Mouse (Mus musculus) thymus, adult 2 months (tissue): ENCODE data around the gene C8g. TPM values are rescaled to one million over a fixed set of nuclear protein-coding genes. Genes with fewer than 3 reads are reported as not detected.

Source experiments
- DNase-seq: peaks from one replicate; pipeline ENCODE4 v3.0.0; 2021
- H3K27ac ChIP-seq: fragments of 200-500 bp; 2 replicates; pipeline ENCODE4 v1.5.1; 2012; ENCODE audit warnings: low read length, control low read depth; ENCODE audit not compliant: control insufficient read depth, insufficient read depth
- H3K27me3 ChIP-seq: fragments of 200-500 bp; 2 replicates; pipeline ENCODE4 v1.6.1; 2012; ENCODE audit warnings: mild to moderate bottlenecking, low read length, moderate library complexity, mixed read lengths; ENCODE audit not compliant: control insufficient read depth, insufficient read depth
- H3K36me3 ChIP-seq: fragments of 200-500 bp; 2 replicates; pipeline ENCODE4 v1.6.1; 2012; ENCODE audit warnings: mild to moderate bottlenecking, low read length, moderate library complexity; ENCODE audit not compliant: control insufficient read depth, insufficient read depth
- H3K4me1 ChIP-seq: fragments of 200-500 bp; replicated peaks from 2 replicates; pipeline ENCODE4 v1.6.1; 2012; ENCODE audit warnings: low read length; ENCODE audit not compliant: control insufficient read depth, insufficient read depth
- H3K4me3 ChIP-seq: fragments of 200-500 bp; 2 replicates; pipeline ENCODE4 v1.5.1; 2012; ENCODE audit warnings: mild to moderate bottlenecking, low read length, control low read depth, moderate library complexity; ENCODE audit not compliant: control insufficient read depth, insufficient read depth
- CTCF ChIP-seq: fragments of 200-500 bp; IDR thresholded peaks from 2 replicates; pipeline ENCODE4 v1.5.1; 2012; ENCODE audit warnings: mild to moderate bottlenecking, control low read depth, low read length, moderate library complexity, borderline replicate concordance; ENCODE audit not compliant: control insufficient read depth, poor library complexity, insufficient read depth; ENCODE audit errors: extremely low read depth
- POLR2A ChIP-seq: fragments of 200-500 bp; IDR thresholded peaks from 2 replicates; pipeline ENCODE4 v1.6.1; 2012; ENCODE audit warnings: mild to moderate bottlenecking, low read length, control low read depth, moderate library complexity; ENCODE audit not compliant: control insufficient read depth, poor library complexity, insufficient read depth; ENCODE audit errors: extremely low read depth
- WGBS: fragments of 180-500 bp; shearing (Covaris S2); methylation state at CpG from one replicate; pipeline ENCODE4 v1.1.7; 2018; 5-methylcytosine and 5-hydroxymethylcytosine counted together
- polyA plus RNA-seq: library from polyadenylated mRNA; depleted of rRNA; stranded (reverse); fragments of >200 nt; gene quantifications from 2 replicates; pipeline ENCODE4 v1.2.3, GENCODE M21; 2012

Gene C8g
- polyA plus RNA-seq, 1 experiment = 4.7 TPM

GRCm38 (mm10) chr2:25493476-25493961 is 8.0 kb downstream of the C8g start, which contains the start of gene Lcn12:
Gene Lcn12 (minus strand): TSS chr2:25493911.
- WGBS = 96% methylated on average over 5 of the region's 5 CpGs
- peaks cover 12% of the 10 kb centered on the region for H3K4me1 ChIP-seq
- TF ChIP-seq CTCF (no peak), POLR2A (no peak)
- no peak within 1 kb of the TSS for H3K4me3 ChIP-seq
- H3K27ac ChIP-seq = no peak within 1 kb of the TSS
- H3K27me3 ChIP-seq = no peaks in the 10 kb centered on the region
- H3K36me3 ChIP-seq = no peaks in the 10 kb centered on the region
- DNase-seq = no peak

GRCm38 (mm10) chr2:25492988-25493387 is 8.5 kb downstream of the C8g start:
- DNase-seq = no peak
- Histone ChIP-seq H3K4me3 (no peak overlapping the region), H3K27me3 (no peaks in the 10 kb centered on the region), H3K36me3 (no peaks in the 10 kb centered on the region), H3K27ac (no peak overlapping the region), H3K4me1 (peaks cover 9% of the 10 kb centered on the region)
- 93% methylated on average over 5 of the region's 5 CpGs for WGBS
- TF ChIP-seq CTCF = no peak
- no peak for TF ChIP-seq POLR2A

- Histone ChIP-seq H3K27ac (no peak overlapping the region), H3K4me3 (no peak overlapping the region), H3K4me1 (peaks cover 18% of the 10 kb centered on the region), H3K36me3 (no peaks in the 10 kb centered on the region), H3K27me3 (no peaks in the 10 kb centered on the region)
- TF ChIP-seq CTCF = no peak
- TF ChIP-seq POLR2A = no peak
- DNase-seq = no peak
- 93% methylated on average over 7 of the region's 7 CpGs for WGBS
These were observed 12.8 kb downstream of the C8g start for GRCm38 (mm10) chr2:25488671-25489068.

- Histone ChIP-seq H3K36me3 (no peaks in the 10 kb centered on the region), H3K27ac (no peak overlapping the region), H3K4me3 (no peak overlapping the region), H3K27me3 (no peaks in the 10 kb centered on the region), H3K4me1 (peaks cover 21% of the 10 kb centered on the region)
- 90% methylated on average over 6 of the region's 6 CpGs for WGBS
- DNase-seq = no peak
- no peak for TF ChIP-seq CTCF
- no peak for TF ChIP-seq POLR2A
These were observed 13.4 kb downstream of the C8g start for GRCm38 (mm10) chr2:25487965-25488670.

- H3K4me3 ChIP-seq = no peak overlapping the region
- WGBS = 58% methylated on average over 11 of the region's 11 CpGs
- no peak overlapping the region; the same call in 1 of the 2 replicates for H3K27ac ChIP-seq
- TF ChIP-seq CTCF (no peak), POLR2A (no peak)
- peaks cover 22% of the 10 kb centered on the region for H3K4me1 ChIP-seq
- H3K36me3 ChIP-seq = no peaks in the 10 kb centered on the region
- peak; percentile 47 for DNase-seq
- H3K27me3 ChIP-seq = no peaks in the 10 kb centered on the region
These were observed 16.4 kb downstream of the C8g start for GRCm38 (mm10) chr2:25484901-25485647.

GRCm38 (mm10) chr2:25482969-25483368 is 18.6 kb downstream of the C8g start:
- peak; percentile 67 for DNase-seq
- 21% methylated on average over 7 of the region's 7 CpGs for WGBS
- TF ChIP-seq CTCF (peak; percentile 23; the same call in 1 of the 2 replicates), POLR2A (no peak)

GRCm38 (mm10) chr2:25480541-25480940 is 21.0 kb downstream of the C8g start:
- 76% methylated on average over 1 of the region's 1 CpGs for WGBS
- no peaks in the 10 kb centered on the region for H3K27me3 ChIP-seq
- H3K4me1 ChIP-seq = peaks cover 20% of the 10 kb centered on the region
- TF ChIP-seq CTCF = no peak
- no peak for TF ChIP-seq POLR2A
- no peaks in the 10 kb centered on the region for H3K36me3 ChIP-seq
- no peak overlapping the region for H3K4me3 ChIP-seq
- DNase-seq = no peak
- no peak overlapping the region for H3K27ac ChIP-seq

More at GRCm38 (mm10) chr2:25482969-25483368, 18.6 kb downstream of the C8g start:
- no peaks in the 10 kb centered on the region for H3K27me3 ChIP-seq
- no peaks in the 10 kb centered on the region for H3K36me3 ChIP-seq
- peaks cover 22% of the 10 kb centered on the region for H3K4me1 ChIP-seq
- H3K4me3 ChIP-seq = no peak overlapping the region
- no peak overlapping the region for H3K27ac ChIP-seq
